Mouse (Mus musculus): ENCODE data around the gene Bnipl. TPM values are rescaled to one million over a fixed set of nuclear protein-coding genes. Genes with fewer than 3 reads are reported as not detected.

Gene Bnipl
- polyA plus RNA-seq, 1 experiment from 2014 or later = 0.24 TPM

- H3K9me3 ChIP-seq = no peaks in the 10 kb centered on the region
- H3K4me2 ChIP-seq = no peak overlapping the region
- H3K4me1 ChIP-seq = no peaks in the 10 kb centered on the region
- ATAC-seq (ENCODE audit: extremely low read depth, insufficient number of reproducible peaks, low FRiP score, low TSS enrichment) = no peak
- no peaks in the 10 kb centered on the region for H3K27me3 ChIP-seq (replicated peaks)
- WGBS = 86% methylated on average over 4 of the region's 4 CpGs
- H3K4me3 ChIP-seq = no peak overlapping the region
- no peak overlapping the region for H3K9ac ChIP-seq
- H3K27ac ChIP-seq (replicated peaks) = no peak overlapping the region
- peaks cover 85% of the 10 kb centered on the region for H3K36me3 ChIP-seq
These were observed 42.7 kb downstream of the Bnipl start for GRCm38 (mm10) chr3:95208286-95208685.

DNA sequence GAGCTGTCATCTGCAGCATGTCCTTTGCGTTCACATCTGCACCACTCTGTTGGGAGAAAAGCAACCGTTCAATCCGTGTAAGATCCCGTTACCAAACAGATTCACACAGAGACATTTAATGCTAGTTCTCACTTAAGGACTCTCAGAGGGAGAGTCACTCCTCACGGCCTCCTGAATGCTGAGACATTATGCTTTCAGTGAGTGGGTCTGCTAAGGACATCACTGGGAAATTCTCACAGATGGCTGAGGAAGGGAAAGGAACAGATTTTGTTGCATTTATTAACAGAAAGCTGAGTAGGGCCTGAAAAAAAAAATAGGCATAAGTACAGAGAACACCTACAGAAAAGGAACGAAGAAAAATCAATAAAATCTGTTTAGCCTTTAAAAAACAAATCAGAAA lies 47.1 kb downstream of the Bnipl start:
- 85% methylated on average over 6 of the region's 6 CpGs for WGBS
- Histone ChIP-seq H3K9ac (no peak overlapping the region), H3K27me3 (replicated peaks) (no peaks in the 10 kb centered on the region), H3K4me1 (no peaks in the 10 kb centered on the region), H3K36me3 (peaks cover 98% of the 10 kb centered on the region), H3K4me2 (no peak overlapping the region), H3K27ac (replicated peaks) (no peak overlapping the region), H3K4me3 (no peak overlapping the region), H3K9me3 (no peaks in the 10 kb centered on the region)
- ATAC-seq (ENCODE audit: extremely low read depth, insufficient number of reproducible peaks, low FRiP score, low TSS enrichment) = no peak

DNA sequence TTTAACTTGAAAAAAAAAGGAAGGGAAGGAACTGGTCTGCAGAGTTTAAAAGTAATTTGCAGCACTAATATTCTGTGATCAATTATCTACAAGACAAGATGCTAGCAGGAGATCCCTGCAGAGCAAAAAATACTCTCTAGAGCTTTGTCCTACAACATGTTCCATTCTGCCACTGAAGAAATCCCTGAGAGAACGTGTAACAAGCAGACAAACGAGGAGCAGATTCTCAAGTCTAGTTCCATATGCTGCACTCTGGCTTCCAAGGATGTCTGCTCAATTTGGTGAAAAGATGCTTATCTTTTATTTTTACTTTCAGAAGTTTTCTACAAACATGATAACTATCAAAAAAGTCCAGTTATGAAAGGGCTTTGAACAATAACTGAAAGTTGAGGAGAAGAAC lies 50.4 kb downstream of the Bnipl start:
- Histone ChIP-seq H3K27ac (replicated peaks) (no peak overlapping the region), H3K9me3 (no peaks in the 10 kb centered on the region), H3K4me3 (no peak overlapping the region), H3K27me3 (replicated peaks) (no peaks in the 10 kb centered on the region), H3K9ac (no peak overlapping the region), H3K4me1 (no peaks in the 10 kb centered on the region), H3K4me2 (no peak overlapping the region), H3K36me3 (peaks cover 99% of the 10 kb centered on the region)
- 93% methylated on average over 2 of the region's 2 CpGs for WGBS
- no peak for ATAC-seq (ENCODE audit: extremely low read depth, insufficient number of reproducible peaks, low FRiP score, low TSS enrichment)

- 86% methylated on average over 7 of the region's 7 CpGs for WGBS
- no peak for ATAC-seq (ENCODE audit: extremely low read depth, insufficient number of reproducible peaks, low FRiP score, low TSS enrichment)
- H3K9ac ChIP-seq = no peak overlapping the region
- H3K9me3 ChIP-seq = no peaks in the 10 kb centered on the region
- no peak overlapping the region for H3K4me2 ChIP-seq
- peaks cover 99% of the 10 kb centered on the region for H3K36me3 ChIP-seq
- no peak overlapping the region for H3K27ac ChIP-seq (replicated peaks)
- H3K4me1 ChIP-seq = no peaks in the 10 kb centered on the region
- H3K4me3 ChIP-seq = no peak overlapping the region
- no peaks in the 10 kb centered on the region for H3K27me3 ChIP-seq (replicated peaks)
These were observed 50.9 kb downstream of the Bnipl start for GRCm38 (mm10) chr3:95200132-95200531.

- 40% methylated on average over 1 of the region's 1 CpGs for WGBS
- H3K36me3 ChIP-seq = peaks cover 99% of the 10 kb centered on the region
- ATAC-seq (ENCODE audit: extremely low read depth, insufficient number of reproducible peaks, low FRiP score, low TSS enrichment) = no peak
These were observed 51.9 kb downstream of the Bnipl start for GRCm38 (mm10) chr3:95199101-95199500.

GRCm38 (mm10) chr3:95195772-95196171 lies 55.2 kb downstream of the Bnipl start:
- H3K4me1 ChIP-seq = no peaks in the 10 kb centered on the region
- ATAC-seq (ENCODE audit: extremely low read depth, insufficient number of reproducible peaks, low FRiP score, low TSS enrichment) = no peak
- H3K27me3 ChIP-seq (replicated peaks) = no peaks in the 10 kb centered on the region
- no peak overlapping the region for H3K27ac ChIP-seq (replicated peaks)
- H3K9me3 ChIP-seq = no peaks in the 10 kb centered on the region
- H3K9ac ChIP-seq = no peak overlapping the region
- WGBS = 86% methylated on average over 2 of the region's 2 CpGs
- no peak overlapping the region for H3K4me2 ChIP-seq
- peaks cover 82% of the 10 kb centered on the region for H3K36me3 ChIP-seq
- no peak overlapping the region for H3K4me3 ChIP-seq

More at GRCm38 (mm10) chr3:95199101-95199500, 51.9 kb downstream of the Bnipl start:
- Histone ChIP-seq H3K9me3 (no peaks in the 10 kb centered on the region), H3K9ac (no peak overlapping the region), H3K4me3 (no peak overlapping the region), H3K4me2 (no peak overlapping the region), H3K27ac (replicated peaks) (no peak overlapping the region), H3K4me1 (no peaks in the 10 kb centered on the region), H3K27me3 (replicated peaks) (no peaks in the 10 kb centered on the region)

- peaks cover 81% of the 10 kb centered on the region for H3K36me3 ChIP-seq
- no peak overlapping the region for H3K4me3 ChIP-seq
- no peak for ATAC-seq (ENCODE audit: extremely low read depth, insufficient number of reproducible peaks, low FRiP score, low TSS enrichment)
These were observed 56.3 kb downstream of the Bnipl start for GRCm38 (mm10) chr3:95194721-95195135.

More at GRCm38 (mm10) chr3:95194721-95195135, 56.3 kb downstream of the Bnipl start:
- H3K27ac ChIP-seq (replicated peaks) = no peak overlapping the region
- no peaks in the 10 kb centered on the region for H3K9me3 ChIP-seq
- 78% methylated on average over 6 of the region's 6 CpGs for WGBS
- no peak overlapping the region for H3K9ac ChIP-seq
- H3K4me1 ChIP-seq = no peaks in the 10 kb centered on the region
- no peak overlapping the region for H3K4me2 ChIP-seq
- no peaks in the 10 kb centered on the region for H3K27me3 ChIP-seq (replicated peaks)

Other genes with a start within 250 kb of the Bnipl start
- gene Zfp687, start 235.7 kb downstream of the Bnipl start, polyA plus RNA-seq (2015; fragmentation: Nextera tagmentation; extraction: Ambion mirVana) = 14.3 and 17.4 TPM in 2 replicates
- 198 and 214 TPM in 2 replicates for gene Psmd4, start 208.6 kb downstream of the Bnipl start, polyA plus RNA-seq (2015; fragmentation: Nextera tagmentation; extraction: Ambion mirVana)
- gene Pip5k1a, start 144.3 kb downstream of the Bnipl start, polyA plus RNA-seq (2015; fragmentation: Nextera tagmentation; extraction: Ambion mirVana) = 16.4 and 17.5 TPM in 2 replicates
- gene Vps72, start 140.2 kb downstream of the Bnipl start, polyA plus RNA-seq (2015; fragmentation: Nextera tagmentation; extraction: Ambion mirVana) = 98.9 and 100.0 TPM in 2 replicates
- 0.82 and 1.4 TPM in 2 replicates for gene Tmod4, start 126.7 kb downstream of the Bnipl start, polyA plus RNA-seq (2015; fragmentation: Nextera tagmentation; extraction: Ambion mirVana)
- 51.7 and 54.2 TPM in 2 replicates for gene Scnm1, start 117.2 kb downstream of the Bnipl start, polyA plus RNA-seq (2015; fragmentation: Nextera tagmentation; extraction: Ambion mirVana)
- gene Lysmd1, start 117.1 kb downstream of the Bnipl start, polyA plus RNA-seq (2015; fragmentation: Nextera tagmentation; extraction: Ambion mirVana) = 8.8 and 9.8 TPM in 2 replicates
- gene Tnfaip8l2, start 108.8 kb downstream of the Bnipl start, polyA plus RNA-seq (2015; fragmentation: Nextera tagmentation; extraction: Ambion mirVana) = 2.1 and 2.8 TPM in 2 replicates
- 2.9 and 3.0 TPM in 2 replicates for gene Sema6c, start 90.7 kb downstream of the Bnipl start, polyA plus RNA-seq (2015; fragmentation: Nextera tagmentation; extraction: Ambion mirVana)
- gene Gabpb2, start 33.3 kb downstream of the Bnipl start, polyA plus RNA-seq (2015; fragmentation: Nextera tagmentation; extraction: Ambion mirVana) = 5.1 and 5.4 TPM in 2 replicates
- 51.6 and 52.3 TPM in 2 replicates for gene Cdc42se1, start 22.5 kb downstream of the Bnipl start, polyA plus RNA-seq (2015; fragmentation: Nextera tagmentation; extraction: Ambion mirVana)
- gene Mllt11, start 19.0 kb downstream of the Bnipl start, polyA plus RNA-seq (2015; fragmentation: Nextera tagmentation; extraction: Ambion mirVana) = 11.0 and 11.5 TPM in 2 replicates
- 0.24 and 0.37 TPM in 2 replicates for gene Gm128, start 9.6 kb downstream of the Bnipl start, polyA plus RNA-seq (2015; fragmentation: Nextera tagmentation; extraction: Ambion mirVana)
- gene Mindy1, start 30.2 kb upstream of the Bnipl start, polyA plus RNA-seq (2015; fragmentation: Nextera tagmentation; extraction: Ambion mirVana) = 24.3 TPM in 2 replicates
- 24.5 and 26.0 TPM in 2 replicates for gene Prune1, start 30.9 kb upstream of the Bnipl start, polyA plus RNA-seq (2015; fragmentation: Nextera tagmentation; extraction: Ambion mirVana)
- 0.90 and 1.1 TPM in 2 replicates for gene Anxa9, start 56.0 kb upstream of the Bnipl start, polyA plus RNA-seq (2015; fragmentation: Nextera tagmentation; extraction: Ambion mirVana)
- 128 and 140 TPM in 2 replicates for gene Cers2, start 63.6 kb upstream of the Bnipl start, polyA plus RNA-seq (2015; fragmentation: Nextera tagmentation; extraction: Ambion mirVana)
- 20.1 and 21.2 TPM in 2 replicates for gene Setdb1, start 106.0 kb upstream of the Bnipl start, polyA plus RNA-seq (2015; fragmentation: Nextera tagmentation; extraction: Ambion mirVana)
- gene 4930558C23Rik, start 151.6 kb upstream of the Bnipl start, polyA plus RNA-seq (2015; fragmentation: Nextera tagmentation; extraction: Ambion mirVana) = not detected in 2 replicates
- gene Arnt, start 183.2 kb upstream of the Bnipl start, polyA plus RNA-seq (2015; fragmentation: Nextera tagmentation; extraction: Ambion mirVana) = 28.6 and 28.7 TPM in 2 replicates
- gene Ctsk, start 248.1 kb upstream of the Bnipl start, polyA plus RNA-seq (2015; fragmentation: Nextera tagmentation; extraction: Ambion mirVana) = 15.5 and 17.0 TPM in 2 replicates